Mouse (Mus musculus) liver, adult 2 months (tissue): ENCODE measurements at regions not wholly inside any gene's neighbourhood (a gene's known extent, or its start where the extent isn't known, plus 50 kb on each side); places are given as distances from the start of the nearest gene placed in this dataset.

Experiments
- DNase-seq: peaks from one replicate; pipeline ENCODE4 v3.0.0-alpha.2; 2011; ENCODE audit warnings: low read depth, low spot score; ENCODE audit errors: extremely low read depth
- H3K27ac ChIP-seq: fragments of 200-500 bp; replicated peaks from 2 replicates; pipeline ENCODE4 v1.5.1; 2012; ENCODE audit warnings: low read depth, mild to moderate bottlenecking, control low read depth, inconsistent platforms, low read length; ENCODE audit not compliant: insufficient read depth
- H3K27me3 ChIP-seq: fragments of 200-500 bp; 2 replicates; pipeline ENCODE4 v1.6.1; 2012; ENCODE audit warnings: mild to moderate bottlenecking, moderate library complexity, low read length, inconsistent platforms; ENCODE audit not compliant: control insufficient read depth, insufficient read depth
- H3K36me3 ChIP-seq: fragments of 200-500 bp; 2 replicates; pipeline ENCODE4 v1.6.1; 2012; ENCODE audit warnings: low read length, inconsistent platforms; ENCODE audit not compliant: control insufficient read depth, insufficient read depth
- H3K4me1 ChIP-seq: fragments of 200-500 bp; 2 replicates; pipeline ENCODE4 v1.6.1; 2011; ENCODE audit warnings: low read length; ENCODE audit not compliant: control insufficient read depth, insufficient read depth
- H3K4me3 ChIP-seq: fragments of 200-500 bp; 2 replicates; pipeline ENCODE4 v1.5.1; 2011; ENCODE audit warnings: low read depth, mild to moderate bottlenecking, control low read depth, low read length, moderate library complexity; ENCODE audit not compliant: insufficient read depth
- H3K79me2 ChIP-seq: fragments of 200-500 bp; 2 replicates; pipeline ENCODE4 v1.6.1; 2012; ENCODE audit warnings: inconsistent platforms, mild to moderate bottlenecking, low read length, moderate library complexity; ENCODE audit not compliant: control insufficient read depth, insufficient read depth
- H3K9ac ChIP-seq: fragments of 200-500 bp; 2 replicates; pipeline ENCODE4 v1.6.1; 2012; ENCODE audit warnings: low read depth, mild to moderate bottlenecking, control low read depth, inconsistent platforms, low read length
- CTCF ChIP-seq: fragments of 200-500 bp; IDR thresholded peaks from 2 replicates; pipeline ENCODE4 v1.5.1; 2011; ENCODE audit warnings: low read depth, low read length, control low read depth
- POLR2A ChIP-seq: fragments of 200-500 bp; IDR thresholded peaks from 2 replicates; pipeline ENCODE4 v1.6.1; 2011; ENCODE audit warnings: low read length, control low read depth; ENCODE audit not compliant: insufficient read depth; ENCODE audit errors: extremely low read depth
- WGBS: fragments of 180-500 bp; shearing (Covaris S2); methylation state at CpG from one replicate; pipeline ENCODE4 v1.1.7; 2018; 5-methylcytosine and 5-hydroxymethylcytosine counted together

- 55% methylated on average over 2 of the region's 2 CpGs for WGBS
- Histone ChIP-seq H3K27ac (peak overlapping the region; percentile 59), H3K27me3 (no peaks in the 10 kb centered on the region), H3K4me3 (no peak overlapping the region), H3K9ac (no peak overlapping the region), H3K4me1 (no peaks in the 10 kb centered on the region; the same call in 1 of the 2 replicates), H3K79me2 (no peaks in the 10 kb centered on the region), H3K36me3 (no peaks in the 10 kb centered on the region)
- peak; percentile 15 for DNase-seq
- TF ChIP-seq POLR2A (no peak), CTCF (no peak)
Measured at GRCm38 (mm10) chr19:21941720-21942119, 163.6 kb downstream of the Cemip2 start.

- H3K36me3 ChIP-seq, result no peaks in the 10 kb centered on the region
- 0 out of 2 replicates have a peak overlapping the region, but pooled peaks have one; percentile 23 for H3K4me3 ChIP-seq
- DNase-seq, result peak; percentile 21
- no peaks in the 10 kb centered on the region for H3K79me2 ChIP-seq
- H3K9ac ChIP-seq, result no peak overlapping the region
- no peaks in the 10 kb centered on the region for H3K27me3 ChIP-seq
- 58% methylated on average over 11 of the region's 11 CpGs for WGBS
- H3K27ac ChIP-seq, result peak overlapping the region; percentile 91
- TF ChIP-seq POLR2A (no peak), CTCF (no peak)
- no peaks in the 10 kb centered on the region; the same call in 1 of the 2 replicates for H3K4me1 ChIP-seq
Measured at GRCm38 (mm10) chr19:21942286-21942685, 164.1 kb downstream of the Cemip2 start.

GRCm38 (mm10) chr19:21943407-21943806 is 165.3 kb downstream of the Cemip2 start:
- WGBS, result 57% methylated on average over 4 of the region's 4 CpGs
- H3K4me1 ChIP-seq, result no peaks in the 10 kb centered on the region; the same call in 1 of the 2 replicates
- no peak overlapping the region for H3K4me3 ChIP-seq
- no peaks in the 10 kb centered on the region for H3K79me2 ChIP-seq
- no peaks in the 10 kb centered on the region for H3K36me3 ChIP-seq
- TF ChIP-seq POLR2A, result no peak
- TF ChIP-seq CTCF, result peak; percentile 59
- peak overlapping the region; percentile 42; the same call in 1 of the 2 replicates for H3K27ac ChIP-seq
- no peaks in the 10 kb centered on the region for H3K27me3 ChIP-seq
- H3K9ac ChIP-seq, result no peak overlapping the region
- DNase-seq, result no peak

GRCm38 (mm10) chr19:21946262-21946922 is 168.2 kb downstream of the Cemip2 start:
- no peak overlapping the region for H3K4me3 ChIP-seq
- H3K27me3 ChIP-seq, result no peaks in the 10 kb centered on the region
- DNase-seq, result no peak
- TF ChIP-seq CTCF (no peak), POLR2A (no peak)
- H3K9ac ChIP-seq, result no peak overlapping the region
- no peaks in the 10 kb centered on the region; the same call in 1 of the 2 replicates for H3K4me1 ChIP-seq
- H3K79me2 ChIP-seq, result no peaks in the 10 kb centered on the region
- H3K36me3 ChIP-seq, result no peaks in the 10 kb centered on the region
- 72% methylated on average over 5 of the region's 5 CpGs for WGBS
- no peak overlapping the region for H3K27ac ChIP-seq

GRCm38 (mm10) chr19:21948030-21948429 is 169.9 kb downstream of the Cemip2 start:
- 86% methylated on average over 2 of the region's 2 CpGs for WGBS
- Histone ChIP-seq H3K4me3 (no peak overlapping the region), H3K36me3 (no peaks in the 10 kb centered on the region), H3K4me1 (no peaks in the 10 kb centered on the region), H3K9ac (no peak overlapping the region), H3K27ac (no peak overlapping the region), H3K79me2 (no peaks in the 10 kb centered on the region), H3K27me3 (no peaks in the 10 kb centered on the region)
- TF ChIP-seq POLR2A (no peak), CTCF (no peak)
- no peak for DNase-seq

GRCm38 (mm10) chr19:21962635-21963034 is 176.2 kb upstream of the Trpm3 start:
- no peak overlapping the region for H3K27ac ChIP-seq
- no peaks in the 10 kb centered on the region for H3K79me2 ChIP-seq
- no peaks in the 10 kb centered on the region for H3K36me3 ChIP-seq
- no peaks in the 10 kb centered on the region for H3K4me1 ChIP-seq
- H3K27me3 ChIP-seq, result no peaks in the 10 kb centered on the region
- TF ChIP-seq POLR2A (no peak), CTCF (no peak)
- H3K9ac ChIP-seq, result no peak overlapping the region
- WGBS, result 92% methylated on average over 2 of the region's 2 CpGs
- no peak for DNase-seq
- no peak overlapping the region for H3K4me3 ChIP-seq
